Mouse (Mus musculus): Measurements from ENCODE around the gene Best2.

The Best2 gene

GRCm38 (mm10) chr8:85014431-85014830, at the start of gene Best2:
Gene Best2, minus strand, starts transcription at chr8:85014531.
- DNase-seq (ENCODE audit: low spot score in 2 of 2): no peak

GRCm38 (mm10) chr8:85062603-85063002, 48.3 kb upstream of the Best2 start:
- DNase-seq (ENCODE audit: low spot score in 2 of 2): no peak

GRCm38 (mm10) chr8:85059879-85060616, 45.7 kb upstream of the Best2 start, which contains the start of gene Fbxw9:
Gene Fbxw9, plus strand, starts transcription at chr8:85060055.
- DNase-seq (ENCODE audit: low spot score in 2 of 2): peak; percentile 86 to 89

GRCm38 (mm10) chr8:85057367-85057766, 43.0 kb upstream of the Best2 start:
- DNase-seq (ENCODE audit: low spot score in 2 of 2): no peak

- DNase-seq (ENCODE audit: low spot score in 2 of 2): no peak
Observed at GRCm38 (mm10) chr8:85043619-85044018, 29.3 kb upstream of the Best2 start.

- peak; percentile 29 to 41 for DNase-seq (ENCODE audit: low spot score in 2 of 2)
Observed at GRCm38 (mm10) chr8:85037681-85038531, 23.6 kb upstream of the Best2 start.

- no peak for DNase-seq (ENCODE audit: low spot score in 2 of 2)
Observed at GRCm38 (mm10) chr8:85037366-85037680, 23.0 kb upstream of the Best2 start.

GRCm38 (mm10) chr8:85036718-85037365, 22.5 kb upstream of the Best2 start, which contains the start of gene Tnpo2:
Gene Tnpo2, plus strand, starts transcription at chr8:85036915.
- DNase-seq (ENCODE audit: low spot score in 2 of 2): peak; percentile 94

- DNase-seq (ENCODE audit: low spot score in 2 of 2): no peak
Observed at GRCm38 (mm10) chr8:85036381-85036717, 22.0 kb upstream of the Best2 start.

GRCm38 (mm10) chr8:85035728-85036310, 21.5 kb upstream of the Best2 start:
- DNase-seq (ENCODE audit: low spot score in 2 of 2): peak in 1 of 2 experiments; percentile 21

- no peak for DNase-seq (ENCODE audit: low spot score in 2 of 2)
Observed at GRCm38 (mm10) chr8:85035165-85035727, 20.9 kb upstream of the Best2 start.

- peak; percentile 55 to 60 for DNase-seq (ENCODE audit: low spot score in 2 of 2)
Observed at GRCm38 (mm10) chr8:85034764-85035163, 20.4 kb upstream of the Best2 start.

GRCm38 (mm10) chr8:85033867-85034266, 19.5 kb upstream of the Best2 start:
- no peak for DNase-seq (ENCODE audit: low spot score in 2 of 2)

GRCm38 (mm10) chr8:85032622-85033311, 18.4 kb upstream of the Best2 start:
- no peak for DNase-seq (ENCODE audit: low spot score in 2 of 2)

GRCm38 (mm10) chr8:85029271-85029670, 14.9 kb upstream of the Best2 start:
- no peak for DNase-seq (ENCODE audit: low spot score in 2 of 2)

GRCm38 (mm10) chr8:85027922-85028321, 13.6 kb upstream of the Best2 start:
- DNase-seq (ENCODE audit: low spot score in 2 of 2): no peak

GRCm38 (mm10) chr8:85027516-85027855, 13.2 kb upstream of the Best2 start:
- no peak for DNase-seq (ENCODE audit: low spot score in 2 of 2)

GRCm38 (mm10) chr8:85026670-85027515, 12.6 kb upstream of the Best2 start, which contains the start of gene Trir:
Gene Trir, plus strand, starts transcription at chr8:85026823.
- DNase-seq (ENCODE audit: low spot score in 2 of 2): peak; percentile 97 to 98

- DNase-seq (ENCODE audit: low spot score in 2 of 2): peak; percentile 89 to 90
Observed at GRCm38 (mm10) chr8:85025098-85025932, 11.0 kb upstream of the Best2 start, which contains the start of gene Asna1. Gene Asna1, minus strand, starts transcription at chr8:85025281.

Measured in heart, adult 9 months (tissue).